Mouse (Mus musculus): ENCODE data around the gene Pck2.

Pck2 gene

DNA sequence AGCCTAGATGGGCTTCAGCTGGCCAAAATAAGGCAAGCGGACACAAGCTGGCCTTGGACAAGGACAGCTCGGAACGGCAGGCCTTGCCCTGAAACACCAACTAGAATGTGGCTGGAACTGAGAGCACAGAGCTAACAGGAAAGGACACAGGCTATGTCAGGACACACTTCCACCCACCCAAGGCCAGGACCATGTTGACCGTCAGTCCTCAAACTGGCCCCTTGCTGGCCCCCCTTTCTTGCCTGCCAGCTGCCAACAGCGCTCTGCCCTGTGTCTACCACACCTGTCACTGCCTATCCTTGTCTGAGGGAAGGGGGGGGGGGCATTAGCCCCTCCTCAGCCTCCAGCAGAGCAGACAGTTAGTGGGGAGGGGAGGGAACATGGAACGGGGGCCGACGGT, 35.2 kb downstream of the Pck2 start, which contains the start of gene Fitm1:
TSS of gene Fitm1 (plus strand) at position 316 of the 400 bp plus-strand sequence.
- in situ Hi-C loops (cut with MboI, MseI), result no loop called here

DNA sequence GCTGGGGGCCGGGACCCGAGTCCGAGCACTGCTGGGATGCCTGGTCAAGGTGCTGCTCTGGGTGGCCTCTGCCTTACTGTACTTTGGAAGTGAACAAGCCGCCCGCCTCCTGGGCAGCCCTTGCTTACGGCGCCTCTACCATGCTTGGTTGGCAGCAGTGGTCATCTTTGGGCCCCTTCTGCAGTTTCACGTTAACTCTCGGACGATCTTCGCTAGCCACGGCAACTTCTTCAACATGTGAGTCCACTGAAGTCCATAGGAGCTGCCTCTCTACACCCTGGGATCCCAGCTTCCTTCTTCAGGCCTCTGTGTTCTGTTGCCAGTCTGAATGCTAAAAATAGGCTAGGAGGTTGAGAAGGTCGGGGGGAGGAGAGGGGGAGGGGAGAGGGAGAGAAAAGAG, 35.6 kb downstream of the Pck2 start:
- in situ Hi-C loops (cut with MboI, MseI), result no loop called here

DNA sequence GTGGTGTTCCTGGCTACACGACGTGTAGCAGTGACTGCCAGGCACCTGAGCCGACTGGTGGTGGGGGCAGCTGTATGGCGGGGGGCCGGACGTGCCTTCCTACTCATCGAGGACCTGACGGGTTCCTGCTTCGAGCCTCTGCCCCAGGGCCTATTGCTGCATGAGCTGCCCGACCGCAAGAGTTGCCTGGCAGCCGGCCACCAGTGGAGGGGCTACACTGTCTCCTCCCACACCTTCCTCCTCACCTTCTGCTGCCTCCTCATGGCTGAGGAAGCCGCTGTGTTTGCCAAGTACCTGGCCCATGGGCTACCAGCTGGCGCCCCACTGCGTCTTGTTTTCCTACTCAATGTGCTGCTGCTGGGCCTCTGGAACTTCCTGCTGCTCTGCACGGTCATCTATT, 36.3 kb downstream of the Pck2 start:
- in situ Hi-C loops (cut with MboI, MseI), result no loop called here

DNA sequence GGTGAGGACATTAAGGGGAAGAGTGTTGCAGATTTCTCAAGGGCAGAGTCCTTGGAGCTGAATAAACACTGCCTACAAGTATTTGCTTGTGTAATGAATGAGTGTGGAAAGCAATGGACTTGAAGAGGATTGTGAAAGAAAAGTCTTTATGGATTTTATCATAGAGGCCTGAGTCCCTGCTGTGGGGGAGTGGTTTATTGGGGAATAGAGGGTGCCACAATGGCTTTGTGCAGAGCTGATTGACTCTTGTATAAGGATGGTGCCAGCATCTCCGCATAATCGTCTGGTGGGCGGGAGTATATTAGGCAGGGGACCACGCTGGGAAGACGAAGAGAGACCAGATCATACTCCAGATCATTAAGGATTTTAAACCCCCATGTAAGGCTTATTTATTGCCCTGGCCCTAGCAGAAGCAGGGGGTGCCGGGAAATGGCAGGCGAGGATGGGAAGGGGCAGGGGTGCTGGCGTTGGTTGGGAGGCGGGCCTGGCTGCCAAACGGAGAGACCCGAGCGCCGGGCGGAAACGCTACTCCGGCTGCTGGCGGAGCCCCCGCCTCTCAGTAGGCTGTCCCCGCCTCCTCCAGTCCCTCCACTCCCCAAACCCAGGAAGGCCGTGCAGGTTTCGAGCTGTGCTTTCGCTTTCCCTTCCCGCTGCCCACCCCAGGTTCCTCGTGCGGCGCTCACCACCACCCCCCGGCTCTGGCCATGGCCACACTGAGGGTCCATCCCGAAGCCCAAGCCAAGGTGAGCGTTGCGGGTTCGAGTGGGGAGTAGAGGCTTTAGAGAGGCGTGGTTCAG, 38.0 kb downstream of the Pck2 start, which contains the start of gene Psme1:
TSS of gene Psme1 (plus strand) at position 253 of the 797 bp plus-strand sequence.
- in situ Hi-C loops (cut with MboI, MseI), result no loop called here

DNA sequence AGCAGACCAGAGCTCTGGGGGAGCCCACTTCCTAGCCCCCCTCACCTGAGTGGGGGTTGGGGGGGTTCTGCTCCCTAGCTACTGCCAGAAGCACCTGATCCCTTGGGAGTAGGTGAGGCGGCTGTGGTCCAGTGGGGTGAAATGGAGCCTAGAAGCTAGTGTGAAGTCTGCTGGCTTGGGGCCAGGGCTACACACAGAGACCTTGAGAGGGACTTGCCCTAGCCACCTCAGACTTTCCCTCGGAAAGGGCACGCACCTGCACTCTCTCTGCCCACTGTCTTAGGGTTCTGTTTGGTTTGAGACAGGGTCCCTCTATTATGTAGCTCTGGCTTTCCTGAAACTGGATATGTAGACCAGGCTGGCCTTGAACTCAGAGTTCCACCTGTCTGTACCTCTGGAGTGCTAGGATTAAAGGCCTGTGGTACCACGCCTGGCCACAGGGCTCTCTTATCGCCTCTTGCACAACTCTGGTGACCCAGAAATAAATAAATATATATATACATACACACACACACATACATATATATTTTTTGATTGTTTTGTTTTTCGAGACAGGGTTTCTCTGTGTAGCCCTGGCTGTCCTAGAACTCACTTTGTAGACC, 38.7 kb downstream of the Pck2 start:
- in situ Hi-C loops (cut with MboI, MseI), result no loop called here

DNA sequence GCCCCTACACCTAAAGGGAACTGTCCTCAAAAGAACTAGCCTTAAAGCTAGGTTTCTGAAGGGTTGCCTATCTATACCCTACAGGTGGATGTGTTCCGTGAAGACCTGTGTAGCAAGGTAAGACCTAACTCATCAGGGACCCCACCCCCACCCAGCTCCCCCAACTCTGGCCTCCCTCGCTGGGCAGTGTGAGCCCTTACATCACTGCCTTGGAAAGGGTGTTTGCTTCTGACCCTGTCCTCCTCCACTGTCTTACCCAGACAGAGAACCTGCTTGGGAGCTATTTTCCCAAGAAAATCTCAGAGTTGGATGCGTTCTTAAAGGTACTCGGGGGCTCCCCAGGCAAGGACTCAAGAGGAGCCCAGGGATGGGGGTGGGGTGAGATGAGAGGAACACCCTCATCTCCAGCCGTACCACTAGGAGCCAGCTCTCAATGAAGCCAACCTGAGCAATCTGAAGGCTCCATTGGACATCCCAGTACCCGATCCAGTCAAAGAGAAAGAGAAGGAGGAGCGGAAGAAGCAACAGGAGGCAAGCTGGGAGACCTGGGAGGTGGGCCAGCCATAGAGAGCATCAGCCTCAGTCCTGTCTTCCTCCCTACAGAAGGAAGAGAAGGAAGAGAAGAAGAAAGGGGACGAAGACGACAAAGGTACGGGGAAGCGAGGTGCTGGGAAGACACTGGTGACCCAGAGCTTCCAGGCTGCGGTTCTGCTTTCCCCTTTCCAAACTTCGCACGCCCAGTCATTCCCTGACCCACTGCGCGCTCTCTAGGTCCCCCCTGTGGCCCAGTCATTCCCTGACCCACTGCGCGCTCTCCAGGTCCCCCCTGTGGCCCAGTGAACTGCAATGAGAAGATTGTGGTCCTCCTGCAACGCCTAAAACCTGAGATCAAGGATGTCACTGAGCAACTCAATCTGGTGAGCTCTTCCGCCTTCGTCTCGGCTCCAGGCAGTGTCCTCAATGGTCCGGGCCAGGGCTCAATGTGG, 39.7 kb downstream of the Pck2 start:
- in situ Hi-C loops (cut with MboI, MseI), result no loop called here

DNA sequence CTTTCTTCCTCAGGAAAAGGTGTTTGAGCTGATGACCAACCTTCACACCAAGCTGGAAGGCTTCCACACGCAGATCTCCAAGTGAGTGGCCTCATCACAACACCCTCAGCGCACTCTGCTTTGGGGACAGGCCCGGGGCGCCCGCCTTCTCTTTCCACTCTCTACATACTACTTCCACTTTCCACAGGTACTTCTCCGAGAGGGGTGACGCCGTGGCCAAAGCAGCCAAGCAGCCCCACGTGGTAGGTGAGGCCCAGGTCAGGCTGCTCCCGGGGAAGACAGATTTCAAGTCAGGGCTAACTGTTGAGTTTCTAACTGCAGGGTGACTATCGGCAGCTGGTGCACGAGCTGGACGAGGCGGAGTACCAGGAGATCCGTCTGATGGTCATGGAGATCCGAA, 40.7 kb downstream of the Pck2 start:
- in situ Hi-C loops (cut with MboI, MseI), result no loop called here

DNA sequence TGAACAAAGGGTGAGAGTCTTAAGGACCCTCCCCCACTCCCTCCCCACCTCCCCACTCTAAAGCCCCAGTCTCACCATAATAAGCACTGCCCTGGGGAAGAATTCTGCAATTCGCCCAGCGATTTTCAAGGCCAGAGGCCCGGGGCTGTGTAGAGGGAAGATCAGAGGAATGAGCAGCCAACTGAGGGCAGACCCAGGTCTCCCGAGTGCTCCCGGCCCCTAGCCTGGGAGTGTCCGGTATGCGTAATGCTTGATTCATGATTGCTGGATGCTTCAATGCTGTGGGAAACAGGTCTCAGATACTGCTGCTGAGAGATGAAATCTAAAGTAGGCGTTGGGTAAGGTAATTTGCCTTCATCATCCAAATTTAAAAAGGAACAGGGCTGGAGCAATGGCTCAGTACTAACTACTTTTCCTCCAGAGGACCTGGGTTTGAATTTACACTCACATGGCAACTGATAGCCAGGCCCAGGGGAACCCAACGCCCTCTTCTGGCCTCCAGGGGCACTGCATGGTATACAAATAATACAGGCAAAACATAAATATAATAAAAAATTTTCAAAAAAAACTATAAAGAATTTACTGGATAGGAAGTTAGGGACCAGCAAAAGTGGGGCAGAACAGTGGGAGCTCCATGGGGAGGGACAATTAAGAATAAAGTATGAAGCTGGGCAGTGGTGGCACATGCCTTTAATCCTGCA, 42.1 kb downstream of the Pck2 start:
- in situ Hi-C loops (cut with MboI, MseI), result no loop called here

DNA sequence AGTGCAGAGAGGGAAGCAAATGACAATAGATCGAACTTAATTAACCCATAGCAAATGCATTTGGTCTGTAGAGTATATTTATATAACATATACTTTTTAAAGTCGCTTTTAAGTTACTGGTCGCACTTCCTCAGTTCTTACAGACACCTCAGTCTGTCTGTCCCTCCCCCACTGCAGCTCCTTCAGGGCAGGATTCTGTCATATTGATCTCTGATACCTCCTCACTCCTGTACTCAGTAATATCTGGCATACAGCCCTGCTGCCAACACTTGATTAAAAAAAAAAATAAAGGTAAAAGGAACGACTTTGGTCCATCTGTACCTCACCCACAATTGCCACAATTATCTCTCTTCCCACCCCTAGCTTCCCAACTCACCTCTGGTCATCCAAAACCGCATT, 44.2 kb downstream of the Pck2 start:
- in situ Hi-C loops (cut with MboI, MseI), result no loop called here

DNA sequence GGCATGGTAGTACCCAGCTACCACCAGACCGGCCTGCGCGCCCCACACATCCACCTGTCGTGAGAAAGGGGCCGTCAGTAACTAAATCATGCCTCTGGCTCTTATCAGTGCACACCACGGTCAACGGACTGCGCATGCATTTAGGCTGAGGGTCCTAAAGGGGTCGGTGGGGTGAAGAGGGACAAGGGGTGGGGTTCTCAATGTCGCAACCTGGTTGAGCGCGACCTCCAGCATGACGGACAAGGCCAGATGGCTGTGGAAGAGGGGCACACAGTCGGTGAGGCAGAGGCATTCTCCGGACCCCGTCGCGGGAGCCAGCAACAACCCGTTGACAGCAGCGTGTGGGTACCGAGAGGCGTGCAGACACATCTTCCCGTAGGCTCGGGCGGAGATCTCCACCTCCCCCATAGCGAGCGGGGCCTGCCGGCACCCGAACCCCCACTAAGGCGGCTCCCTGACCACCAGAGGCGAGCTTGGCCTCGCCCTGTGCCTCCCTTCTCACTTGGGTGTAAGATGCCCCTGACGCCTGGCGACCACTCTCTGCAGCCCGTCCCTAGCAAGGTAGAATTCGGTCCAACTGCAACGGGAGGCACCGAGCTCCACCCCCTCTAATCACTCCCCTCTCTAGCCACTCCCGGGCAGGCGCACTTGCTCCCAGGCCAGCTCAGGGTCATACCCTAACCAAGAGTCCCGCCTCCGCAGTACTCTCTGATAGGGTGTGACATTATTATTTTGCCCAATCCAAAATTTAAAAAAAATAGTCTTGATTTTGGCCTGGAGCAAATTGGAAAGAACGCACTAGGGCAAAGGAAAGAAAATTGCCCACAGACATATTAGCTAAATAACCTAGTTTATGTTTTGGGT, 44.9 kb downstream of the Pck2 start, which contains the start of gene Emc9:
TSS of gene Emc9 (minus strand) at position 601 of the 864 bp plus-strand sequence.
- in situ Hi-C loops (cut with MboI, MseI), result no loop called here

DNA sequence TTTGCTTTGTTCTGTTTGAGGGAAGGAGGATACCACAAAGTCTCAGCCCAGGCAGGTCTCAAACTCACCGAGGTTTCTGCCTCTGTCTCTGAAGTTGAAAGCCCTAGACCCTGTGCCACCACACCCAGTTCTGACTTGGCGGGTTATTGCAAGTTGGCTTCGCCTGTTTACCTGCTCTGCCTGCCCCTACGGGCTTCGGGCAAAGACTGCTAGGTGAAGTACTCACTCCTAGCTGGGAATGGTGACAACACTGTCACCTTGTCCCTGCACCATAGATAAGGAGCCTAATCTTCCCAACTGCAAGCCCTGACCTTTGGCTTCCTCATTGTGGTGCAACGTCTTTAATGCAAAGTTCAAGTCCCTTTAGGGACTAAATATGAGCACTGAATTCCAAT, 45.5 kb downstream of the Pck2 start:
- in situ Hi-C loops (cut with MboI, MseI), result no loop called here

DNA sequence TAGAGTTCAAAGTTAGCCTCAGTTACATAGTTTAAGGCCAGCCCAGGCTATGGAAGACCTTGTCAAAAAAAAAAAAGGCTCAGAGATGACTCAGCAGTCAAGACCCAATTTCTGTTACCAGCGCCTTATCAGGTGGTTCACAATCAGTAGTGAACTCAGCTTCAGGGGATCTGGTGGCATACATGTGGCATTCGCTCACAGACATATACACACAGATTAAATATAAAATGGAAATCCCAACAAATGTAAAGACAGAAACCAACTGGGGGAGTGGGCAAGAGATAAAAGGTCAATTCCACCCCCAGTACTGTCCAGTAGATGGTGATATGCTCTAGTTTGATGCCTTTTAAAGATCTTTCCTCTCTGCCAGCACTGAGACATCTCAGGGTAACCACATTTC, 46.1 kb downstream of the Pck2 start:
- in situ Hi-C loops (cut with MboI, MseI), result no loop called here

DNA sequence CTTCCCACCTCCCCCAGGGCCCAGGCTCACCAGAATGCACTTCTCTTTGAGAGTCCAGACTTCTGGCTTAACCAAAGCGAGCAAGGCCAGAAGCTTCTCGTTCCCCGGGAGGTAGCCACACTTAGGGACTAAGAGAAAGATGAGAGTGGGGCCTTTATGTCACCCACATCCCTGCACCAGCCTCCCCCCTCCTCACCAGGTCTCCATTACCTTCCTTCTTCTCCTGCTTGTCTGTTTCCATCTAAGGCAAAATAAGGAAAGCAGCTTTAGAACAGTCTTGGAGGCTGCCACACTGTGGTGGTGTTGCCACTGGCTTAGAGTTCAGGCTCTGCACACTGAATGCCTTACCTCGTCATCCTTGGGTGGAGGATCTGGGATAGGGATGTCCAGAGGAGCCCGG, 49.2 kb downstream of the Pck2 start:
- in situ Hi-C loops (cut with MboI, MseI), result no loop called here

DNA sequence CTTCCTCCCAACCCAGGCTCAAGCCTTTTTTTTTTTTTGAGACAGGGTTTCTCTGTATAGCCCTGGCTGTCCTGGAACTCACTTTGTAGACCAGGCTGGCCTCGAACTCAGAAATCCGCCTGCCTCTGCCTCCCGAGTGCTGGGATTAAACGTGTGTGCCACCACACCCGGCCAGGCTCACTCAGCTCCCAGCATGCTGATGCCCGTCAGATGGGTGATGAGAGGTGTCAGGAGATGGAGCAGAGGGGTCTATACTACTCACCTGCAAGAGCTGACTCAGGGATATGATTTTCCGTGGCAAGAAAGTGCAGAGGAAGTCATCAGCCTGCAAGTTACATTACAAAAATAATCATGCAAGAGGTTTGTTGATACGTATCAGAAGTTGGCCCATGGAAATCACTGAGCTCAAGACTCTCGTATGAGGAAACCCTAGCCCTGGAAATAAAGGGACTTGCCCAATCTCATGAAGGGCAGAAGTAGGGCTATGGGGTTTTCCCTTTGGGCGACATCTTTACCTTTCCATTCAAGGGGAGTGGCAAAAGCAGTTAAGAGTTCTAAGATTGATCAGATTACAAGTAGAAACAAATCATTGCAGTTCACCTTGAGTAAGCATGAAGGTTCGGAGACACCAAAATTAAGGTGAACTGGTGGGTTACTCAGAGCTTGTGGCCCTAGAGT, 49.8 kb downstream of the Pck2 start:
- in situ Hi-C loops (cut with MboI, MseI), result no loop called here

DNA sequence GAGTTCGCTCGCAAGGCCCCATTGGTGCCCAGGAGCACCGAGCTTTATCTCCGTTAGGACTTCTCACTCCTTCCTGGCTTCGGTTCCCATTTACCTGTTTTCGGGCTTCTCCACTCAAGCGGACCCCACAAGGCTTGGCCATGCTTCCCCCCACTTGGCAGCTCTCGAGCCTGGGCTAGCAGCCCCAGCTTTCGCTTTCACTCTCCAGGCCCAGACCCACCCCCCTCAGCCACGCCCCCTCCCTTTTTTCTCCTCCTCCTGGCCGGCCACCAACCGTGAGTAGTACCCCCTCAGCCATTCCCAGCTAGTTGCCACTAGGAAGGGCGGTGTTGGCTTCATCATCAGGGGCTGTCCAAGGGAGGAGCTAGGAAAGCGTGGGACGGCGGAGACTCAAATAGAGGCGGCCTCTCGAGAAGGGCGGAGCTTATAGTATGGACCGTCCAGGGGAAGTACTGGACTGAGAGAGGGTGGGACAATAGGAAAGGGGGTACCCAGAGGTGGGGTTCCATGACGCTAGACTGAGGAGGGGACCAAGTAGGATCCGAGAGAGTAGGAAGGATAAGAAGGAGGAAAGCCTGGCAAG, 50.8 kb downstream of the Pck2 start, which contains the start of gene Psme2:
TSS of gene Psme2 (minus strand) at position 366 of the 583 bp plus-strand sequence.
- in situ Hi-C loops (cut with MboI, MseI), result no loop called here

DNA sequence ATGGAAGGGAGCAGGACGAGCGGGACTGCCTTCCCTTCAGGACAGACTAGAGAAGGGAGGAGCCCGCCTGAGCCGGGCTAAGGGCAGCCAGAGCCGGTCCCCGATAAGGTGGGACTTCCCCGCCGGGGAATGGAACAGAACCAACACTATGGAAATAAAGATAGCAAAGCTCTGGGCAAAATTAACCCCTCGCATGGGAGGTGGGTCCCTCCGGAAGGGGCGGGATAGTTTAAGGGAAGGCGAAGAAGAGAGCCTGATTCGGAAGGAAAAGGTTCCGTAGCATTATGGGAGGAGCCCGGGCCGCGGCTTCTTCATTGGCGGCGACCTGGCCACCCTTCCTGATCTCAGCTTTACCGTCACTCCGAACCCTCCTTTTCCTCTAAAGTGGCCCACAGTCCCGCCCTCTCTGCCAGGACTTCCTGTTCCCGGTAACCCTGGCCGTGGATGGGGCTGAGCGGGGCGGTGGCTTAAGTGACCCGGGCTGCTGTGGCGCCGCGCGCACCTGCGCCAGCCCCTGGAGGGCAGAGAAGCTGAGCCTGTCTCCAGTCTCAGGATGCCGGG, 51.3 kb downstream of the Pck2 start, which contains the start of gene Rnf31:
TSS of gene Rnf31 (plus strand) at position 378 of the 561 bp plus-strand sequence.
- in situ Hi-C loops (cut with MboI, MseI), result no loop called here

DNA sequence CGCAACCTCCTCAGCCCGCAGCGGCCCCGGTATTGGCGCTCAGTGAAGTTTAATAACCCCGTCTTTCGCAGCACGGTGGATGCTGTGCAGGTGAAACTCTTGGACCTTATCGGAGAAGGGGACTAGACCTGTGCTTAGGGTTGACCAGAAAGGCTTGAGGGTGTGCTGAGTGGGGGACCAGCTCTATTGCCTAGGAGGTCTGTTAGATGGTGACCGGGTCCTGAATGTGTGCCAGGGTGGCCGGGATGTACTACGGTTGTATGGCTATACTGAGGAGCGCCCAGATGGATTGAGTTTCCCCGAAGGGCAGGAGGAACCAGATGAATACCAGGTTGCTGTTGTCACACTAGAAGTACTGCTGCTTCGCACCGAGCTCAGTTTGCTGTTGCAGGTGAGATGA, 52.2 kb downstream of the Pck2 start:
- in situ Hi-C loops (cut with MboI, MseI), result no loop called here

DNA sequence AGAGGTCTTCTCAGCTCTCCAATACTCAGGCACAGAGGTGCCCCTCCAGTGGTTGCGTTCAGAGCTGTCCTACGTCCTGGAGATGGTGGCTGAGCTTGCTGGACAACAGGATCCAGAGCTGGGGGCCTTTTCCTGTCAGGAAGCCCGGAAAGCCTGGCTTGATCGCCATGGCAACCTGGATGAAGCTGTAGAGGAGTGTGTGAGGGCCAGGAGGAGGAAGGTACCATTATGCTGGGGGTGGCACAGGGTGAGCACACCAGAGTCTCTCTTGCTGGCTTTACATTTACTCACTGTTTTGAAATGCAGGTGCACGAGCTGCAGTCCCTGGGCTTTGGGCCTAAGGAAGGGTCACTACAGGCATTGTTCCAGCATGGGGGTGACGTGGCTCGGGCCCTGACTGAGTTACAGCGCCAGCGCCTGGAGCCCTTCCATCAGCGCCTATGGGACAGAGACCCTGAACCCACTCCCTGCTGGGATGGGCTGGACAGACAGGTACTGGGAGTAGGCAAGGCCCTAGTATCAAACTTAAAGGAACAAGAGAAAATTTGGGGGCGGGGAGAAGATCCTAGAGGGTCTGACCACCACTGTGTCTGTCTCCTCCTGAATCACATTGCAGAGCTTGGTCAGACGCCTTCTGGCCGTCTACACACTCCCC, 56.1 kb downstream of the Pck2 start:
- in situ Hi-C loops (cut with MboI, MseI), result no loop called here

All from T-helper 1 cell (primary cell).